Mouse (Mus musculus) heart, embryonic 11.5 days (tissue): ENCODE data around the gene Arhgap17. TPM values are rescaled to one million over a fixed set of nuclear protein-coding genes. Genes with fewer than 3 reads are reported as not detected.

Experiments
- ATAC-seq: fragments of 200-750 bp; cut with Nextera tagmentation; replicated peaks from 2 replicates; pipeline ENCODE4 v1.8.0; 2017; ENCODE audit warnings: moderate library complexity; ENCODE audit not compliant: insufficient number of reproducible peaks, low FRiP score, low TSS enrichment
- H3K27ac ChIP-seq: fragments of 300-500 bp; sonication (generic); 2 replicates; pipeline ENCODE4 v1.5.1; 2014; ENCODE audit warnings: mild to moderate bottlenecking, low read depth, low read length
- H3K27me3 ChIP-seq: fragments of 300-500 bp; sonication (generic); 2 replicates; pipeline ENCODE4 v1.6.1; 2014; ENCODE audit warnings: mild to moderate bottlenecking, low read length, mixed read lengths; ENCODE audit not compliant: control insufficient read depth, insufficient read depth
- H3K36me3 ChIP-seq: fragments of 300-500 bp; sonication (generic); 2 replicates; pipeline ENCODE4 v1.6.1; 2014; ENCODE audit warnings: mild to moderate bottlenecking, low read length, moderate library complexity, mixed read lengths; ENCODE audit not compliant: control insufficient read depth, insufficient read depth
- H3K4me1 ChIP-seq: fragments of 300-500 bp; sonication (generic); 2 replicates; pipeline ENCODE4 v1.6.1; 2014; ENCODE audit warnings: low read length; ENCODE audit not compliant: control insufficient read depth, insufficient read depth
- H3K4me2 ChIP-seq: fragments of 300-500 bp; sonication (generic); 2 replicates; pipeline ENCODE4 v1.6.1; 2014; ENCODE audit warnings: mild to moderate bottlenecking, moderate library complexity
- H3K4me3 ChIP-seq: fragments of 300-500 bp; sonication (generic); 2 replicates; pipeline ENCODE4 v1.5.1; 2014; ENCODE audit warnings: low read depth, low read length
- H3K9ac ChIP-seq: fragments of 300-500 bp; sonication (generic); 2 replicates; pipeline ENCODE4 v1.6.1; 2014; ENCODE audit warnings: mild to moderate bottlenecking, low read depth, low read length, moderate library complexity
- H3K9me3 ChIP-seq: fragments of 300-500 bp; sonication (generic); replicated peaks from 2 replicates; pipeline ENCODE4 v1.6.1; 2016; ENCODE audit warnings: low read length; ENCODE audit not compliant: control insufficient read depth
- WGBS: fragments of 180-500 bp; shearing (Covaris S2); extraction: QIAGEN DNeasy Blood & Tissue Kit; methylation state at CpG from one replicate; pipeline ENCODE4 v1.1.7; 2014; ENCODE audit not compliant: insufficient replicate concordance; 5-methylcytosine and 5-hydroxymethylcytosine counted together
- polyA plus RNA-seq: library from polyadenylated mRNA; unstranded; fragments of >200 nt; fragmentation: Nextera tagmentation; extraction: Ambion mirVana; gene quantifications from 2 replicates; pipeline ENCODE4 v1.2.1, GENCODE M21; 2014

Gene Arhgap17
- polyA plus RNA-seq, 1 experiment from 2014 or later = 21.1 TPM

- peak overlapping the region; percentile 63; the same call in 1 of the 2 replicates for H3K27ac ChIP-seq
- no peaks in the 10 kb centered on the region for H3K27me3 ChIP-seq
- H3K36me3 ChIP-seq = peaks cover 14% of the 10 kb centered on the region; the same call in 1 of the 2 replicates
- H3K4me2 ChIP-seq = no peak overlapping the region
- H3K4me3 ChIP-seq = no peak overlapping the region
- 33% methylated on average over 3 of the region's 3 CpGs for WGBS
- no peaks in the 10 kb centered on the region for H3K9me3 ChIP-seq
- no peak for ATAC-seq
- H3K9ac ChIP-seq = no peak overlapping the region
- H3K4me1 ChIP-seq = peaks cover 11% of the 10 kb centered on the region
Measured at GRCm38 (mm10) chr7:123298225-123298624, 71.5 kb downstream of the Arhgap17 start.

- Histone ChIP-seq H3K27me3 (no peaks in the 10 kb centered on the region), H3K36me3 (peaks cover 20% of the 10 kb centered on the region), H3K9me3 (no peaks in the 10 kb centered on the region), H3K4me2 (no peak overlapping the region), H3K27ac (no peak overlapping the region), H3K4me3 (no peak overlapping the region), H3K9ac (no peak overlapping the region), H3K4me1 (peaks cover 23% of the 10 kb centered on the region)
- WGBS = 87% methylated on average over 6 of the region's 6 CpGs
- ATAC-seq = no peak
Measured at GRCm38 (mm10) chr7:123296097-123296496, 73.6 kb downstream of the Arhgap17 start.

- Histone ChIP-seq H3K4me1 (peaks cover 23% of the 10 kb centered on the region), H3K9ac (no peak overlapping the region), H3K4me2 (no peak overlapping the region), H3K9me3 (no peaks in the 10 kb centered on the region), H3K36me3 (peaks cover 20% of the 10 kb centered on the region), H3K4me3 (no peak overlapping the region), H3K27me3 (no peaks in the 10 kb centered on the region), H3K27ac (no peak overlapping the region)
- WGBS = 89% methylated on average over 7 of the region's 7 CpGs
- no peak for ATAC-seq
Measured at GRCm38 (mm10) chr7:123295423-123295822, 74.3 kb downstream of the Arhgap17 start.

GRCm38 (mm10) chr7:123293898-123294297 lies 75.8 kb downstream of the Arhgap17 start:
- H3K27me3 ChIP-seq = no peaks in the 10 kb centered on the region
- H3K4me2 ChIP-seq = no peak overlapping the region
- no peak overlapping the region for H3K4me3 ChIP-seq
- H3K9ac ChIP-seq = no peak overlapping the region
- peaks cover 20% of the 10 kb centered on the region for H3K36me3 ChIP-seq
- no peak overlapping the region for H3K27ac ChIP-seq
- H3K9me3 ChIP-seq = no peaks in the 10 kb centered on the region
- H3K4me1 ChIP-seq = peaks cover 23% of the 10 kb centered on the region
- ATAC-seq = no peak
- 89% methylated on average over 7 of the region's 7 CpGs for WGBS

GRCm38 (mm10) chr7:123291942-123292341 lies 77.8 kb downstream of the Arhgap17 start:
- no peak overlapping the region for H3K27ac ChIP-seq
- H3K27me3 ChIP-seq = no peaks in the 10 kb centered on the region
- no peaks in the 10 kb centered on the region for H3K9me3 ChIP-seq
- H3K4me2 ChIP-seq = no peak overlapping the region
- ATAC-seq = no peak
- no peak overlapping the region for H3K4me3 ChIP-seq
- H3K4me1 ChIP-seq = peaks cover 14% of the 10 kb centered on the region; the same call in 1 of the 2 replicates
- H3K36me3 ChIP-seq = peaks cover 20% of the 10 kb centered on the region
- H3K9ac ChIP-seq = no peak overlapping the region
- WGBS = 75% methylated on average over 8 of the region's 8 CpGs

GRCm38 (mm10) chr7:123289176-123289575 lies 80.5 kb downstream of the Arhgap17 start:
- H3K27me3 ChIP-seq = no peaks in the 10 kb centered on the region
- 81% methylated on average over 4 of the region's 4 CpGs for WGBS
- no peak overlapping the region for H3K27ac ChIP-seq
- H3K9me3 ChIP-seq = no peaks in the 10 kb centered on the region
- peaks cover 14% of the 10 kb centered on the region; the same call in 1 of the 2 replicates for H3K4me1 ChIP-seq
- H3K36me3 ChIP-seq = peaks cover 21% of the 10 kb centered on the region
- H3K4me3 ChIP-seq = no peak overlapping the region
- H3K9ac ChIP-seq = no peak overlapping the region
- no peak overlapping the region for H3K4me2 ChIP-seq
- no peak for ATAC-seq

- H3K4me3 ChIP-seq = no peak overlapping the region
- H3K4me1 ChIP-seq = peaks cover 9% of the 10 kb centered on the region; the same call in 1 of the 2 replicates
- no peak for ATAC-seq
- H3K9ac ChIP-seq = no peak overlapping the region
- peaks cover 17% of the 10 kb centered on the region for H3K36me3 ChIP-seq
- WGBS = 83% methylated on average over 3 of the region's 3 CpGs
- H3K9me3 ChIP-seq = no peaks in the 10 kb centered on the region
- H3K27me3 ChIP-seq = no peaks in the 10 kb centered on the region
- H3K4me2 ChIP-seq = no peak overlapping the region
- no peak overlapping the region for H3K27ac ChIP-seq
Measured at GRCm38 (mm10) chr7:123287903-123288302, 81.8 kb downstream of the Arhgap17 start.

- Histone ChIP-seq H3K9me3 (no peaks in the 10 kb centered on the region), H3K27me3 (no peaks in the 10 kb centered on the region), H3K9ac (no peak overlapping the region), H3K36me3 (peaks cover 9% of the 10 kb centered on the region), H3K4me3 (no peak overlapping the region), H3K4me2 (no peak overlapping the region), H3K4me1 (no peaks in the 10 kb centered on the region), H3K27ac (no peak overlapping the region)
- 86% methylated on average over 5 of the region's 5 CpGs for WGBS
- no peak for ATAC-seq
Measured at GRCm38 (mm10) chr7:123285896-123286295, 83.8 kb downstream of the Arhgap17 start.

GRCm38 (mm10) chr7:123283826-123284225 lies 85.9 kb downstream of the Arhgap17 start:
- Histone ChIP-seq H3K36me3 (peaks cover 12% of the 10 kb centered on the region), H3K27ac (no peak overlapping the region), H3K27me3 (no peaks in the 10 kb centered on the region), H3K4me3 (no peak overlapping the region), H3K9me3 (no peaks in the 10 kb centered on the region), H3K9ac (no peak overlapping the region), H3K4me2 (no peak overlapping the region), H3K4me1 (no peaks in the 10 kb centered on the region)
- ATAC-seq = no peak
- 79% methylated on average over 4 of the region's 4 CpGs for WGBS
